Mouse (Mus musculus) left cerebral cortex, adult 2 months (tissue): Measurements from ENCODE around the gene Zfp420. TPM values are rescaled to one million over a fixed set of nuclear protein-coding genes. Genes with fewer than 3 reads are reported as not detected.

Experiments
- DNase-seq, 2 experiments: peaks; one replicate each; pipeline ENCODE4 v3.0.0; 2021 to 2022; ENCODE audit warnings: low spot score in 2 of 2, mixed read lengths in 1 of 2; ENCODE audit errors: extremely low spot score in 1 of 2
- H3K27ac ChIP-seq: fragments of 200-600 bp; 2 replicates; pipeline ENCODE4 v1.8.1; 2022
- H3K4me3 ChIP-seq: fragments of 200-600 bp; 2 replicates; pipeline ENCODE4 v1.8.1; 2022
- CTCF ChIP-seq: fragments of 200-600 bp; IDR thresholded peaks from 2 replicates; pipeline ENCODE4 v1.8.1; 2022; ENCODE audit warnings: antibody characterized with exemption, mild to moderate bottlenecking, moderate library complexity
- intact Hi-C: fragments of 180-260 bp; cut with DNase I; formaldehyde crosslinking; loops from one replicate; pipeline ENCODE4 v1.15.1; 2025
- microRNA-seq, 2 experiments: library from miRNA; unstranded; fragments of <30 nt; microRNA quantifications; one replicate each; pipeline ENCODE4 v1.2.0; 2021
- total RNA-seq, 2 experiments: library from RNA; stranded (reverse); gene quantifications; 2 replicates each; pipeline ENCODE4 v1.2.3; 2021

Zfp420 gene
- total RNA-seq, 2 experiments from 2014 or later: 15.3 to 16.8 TPM

DNA sequence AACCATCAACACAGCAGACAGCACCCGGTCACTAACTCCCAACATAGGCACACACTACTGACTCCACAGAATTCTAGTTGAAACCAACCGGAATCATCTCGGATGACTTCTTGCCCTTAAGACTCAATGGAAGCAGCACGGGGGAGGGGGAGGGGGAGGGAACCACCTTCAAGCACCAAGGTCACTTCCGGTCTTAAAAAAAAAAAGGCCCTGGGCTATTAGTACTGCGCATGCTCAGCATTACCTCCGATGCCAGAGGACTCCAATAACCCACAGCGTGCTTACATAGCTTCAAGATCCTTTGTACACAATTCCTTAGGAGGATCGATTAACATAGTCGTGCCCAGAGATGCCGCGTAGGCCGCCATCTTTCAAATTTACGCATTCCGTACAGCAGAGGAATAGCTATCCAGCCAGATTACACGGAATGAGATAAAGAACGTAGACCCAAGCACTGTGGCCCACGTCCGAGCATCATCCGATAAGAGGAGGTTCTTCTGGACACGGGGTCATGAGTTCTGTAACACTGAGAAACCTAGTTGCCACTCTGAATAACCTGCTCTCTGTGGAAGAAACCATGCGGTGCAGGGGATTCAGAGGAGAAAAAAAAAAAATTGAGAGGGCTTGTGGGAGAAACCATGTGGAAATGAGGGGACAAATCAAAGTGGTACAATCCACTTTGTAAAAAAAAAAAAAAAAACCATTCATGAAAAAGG lies 46.3 kb downstream of the Zfp420 start, which contains the start of gene Zfp27:
TSS of gene Zfp27 (minus strand) at position 607 of the 716 bp plus-strand sequence.
- H3K27ac ChIP-seq: peak within 1 kb of the TSS; percentile 94
- H3K4me3 ChIP-seq: peak within 1 kb of the TSS; percentile 61
- intact Hi-C loops: loop anchor here (5.0 kb wide), 2 partner anchors 44 to 139 kb away; partner anchors contain the start of gene Zfp84
- DNase-seq: peak; percentile 42 to 67
- TF ChIP-seq CTCF: no peak

DNA sequence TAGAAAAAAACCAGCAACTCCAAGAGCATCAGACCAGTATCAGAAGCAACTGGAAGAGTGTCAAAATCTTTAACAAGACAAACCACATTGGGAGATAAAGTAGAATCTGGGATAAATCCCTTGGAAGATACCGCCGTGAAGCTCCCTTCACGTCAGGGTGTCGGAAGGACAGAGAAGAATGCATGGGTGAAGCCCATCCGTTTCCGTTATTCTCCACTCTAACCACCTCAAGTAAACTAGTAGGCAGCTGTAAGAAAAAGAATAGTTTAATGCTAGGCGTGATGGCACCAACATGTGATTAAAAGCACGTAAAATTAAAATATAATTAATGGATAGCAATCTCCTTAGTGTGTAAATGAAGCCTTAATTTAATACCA lies 46.9 kb downstream of the Zfp420 start:
- intact Hi-C loops: loop anchor here (5.0 kb wide), 2 partner anchors 44 to 139 kb away; partner anchors contain the start of gene Zfp84
- TF ChIP-seq CTCF: no peak

GRCm38 (mm10) chr7:29907206-29907605 lies 47.4 kb downstream of the Zfp420 start:
- no peak for DNase-seq
- Histone ChIP-seq H3K4me3 (no peak overlapping the region), H3K27ac (peak overlapping the region; percentile 94)
- intact Hi-C loops: loop anchor here (5.0 kb wide), 2 partner anchors 45 to 140 kb away; partner anchors contain the start of gene Zfp84
- no peak for TF ChIP-seq CTCF

More for the DNA sequence above, 46.9 kb downstream of the Zfp420 start:
- DNase-seq: no peak
- Histone ChIP-seq H3K4me3 (peak overlapping the region; percentile 61), H3K27ac (peak overlapping the region; percentile 94)

DNA sequence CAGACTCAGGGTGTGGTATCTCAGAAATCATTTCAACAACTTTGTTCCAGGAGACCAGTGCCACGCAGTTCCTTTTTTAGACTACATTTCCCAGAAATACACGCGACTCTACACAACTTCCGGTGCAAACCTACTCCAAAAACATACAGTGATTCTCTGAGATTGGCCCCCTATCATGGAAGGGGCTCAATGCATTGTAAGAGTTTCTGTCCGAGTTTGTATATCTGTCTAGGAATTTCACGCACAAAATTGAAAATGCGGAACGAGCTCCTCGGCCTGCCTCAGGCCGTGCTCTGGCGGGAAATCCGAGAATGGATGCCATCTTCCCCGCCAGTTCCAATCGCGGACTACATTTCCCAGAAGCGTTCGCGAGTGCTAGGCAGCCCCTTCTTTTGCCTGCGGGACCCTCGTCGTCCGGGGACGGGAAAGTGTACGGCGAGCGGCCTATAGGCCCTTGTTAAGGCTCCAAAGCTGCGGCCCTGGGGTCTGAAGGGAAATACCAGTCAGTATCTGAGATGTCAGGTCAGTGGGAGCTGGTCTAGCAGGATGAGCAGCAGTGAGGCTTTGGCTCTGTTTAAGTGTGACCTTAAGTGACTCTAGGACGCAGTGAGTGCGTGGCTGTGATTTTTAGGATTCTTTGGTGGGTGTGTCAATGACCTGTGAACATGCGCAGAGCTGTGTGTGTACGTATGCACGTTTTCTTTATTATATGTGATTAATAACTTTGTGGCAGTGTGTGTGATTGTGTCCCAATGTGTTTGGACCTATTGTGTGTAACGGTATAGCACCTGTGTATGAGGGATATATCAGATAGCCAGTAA lies 48.6 kb downstream of the Zfp420 start, which contains the start of gene Zfp383:
TSS of gene Zfp383 (plus strand) at position 94 of the 821 bp plus-strand sequence.
- H3K4me3 ChIP-seq: peak within 1 kb of the TSS; percentile 78
- peak; percentile 77 to 80 for DNase-seq
- intact Hi-C loops: loop anchor here (1.0 to 5.0 kb wide), 3 partner anchors 45 to 141 kb away; partner anchors contain the start of gene Zfp84
- H3K27ac ChIP-seq: peak within 1 kb of the TSS; percentile 94
- TF ChIP-seq CTCF: no peak

GRCm38 (mm10) chr7:29910252-29910651 lies 50.5 kb downstream of the Zfp420 start:
- Histone ChIP-seq H3K4me3 (no peak overlapping the region), H3K27ac (no peak overlapping the region)
- no peak for TF ChIP-seq CTCF
- intact Hi-C loops: no loop called here
- DNase-seq: no peak

DNA sequence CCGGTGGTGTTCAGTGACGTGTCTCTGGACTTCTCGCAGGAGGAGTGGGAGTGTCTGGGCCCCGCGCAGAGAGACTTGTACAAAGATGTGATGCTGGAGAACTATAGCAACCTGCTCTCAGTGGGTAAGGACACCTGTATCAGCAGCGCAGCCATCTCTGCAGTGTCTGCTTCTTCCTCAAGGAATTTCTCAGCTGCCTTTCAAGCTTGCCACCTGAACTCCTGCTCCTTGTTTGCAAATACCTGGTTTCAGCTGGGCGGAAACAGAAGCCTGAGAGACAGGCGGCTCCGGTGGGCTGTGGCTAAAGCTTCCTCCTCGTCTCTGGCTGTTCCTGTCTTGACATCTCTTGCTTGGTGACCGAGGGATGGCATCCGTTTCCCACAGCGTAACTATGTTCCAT lies 52.4 kb downstream of the Zfp420 start:
- TF ChIP-seq CTCF: no peak
- no peak overlapping the region for H3K4me3 ChIP-seq
- H3K27ac ChIP-seq: no peak overlapping the region
- DNase-seq: no peak
- intact Hi-C loops: no loop called here

DNA sequence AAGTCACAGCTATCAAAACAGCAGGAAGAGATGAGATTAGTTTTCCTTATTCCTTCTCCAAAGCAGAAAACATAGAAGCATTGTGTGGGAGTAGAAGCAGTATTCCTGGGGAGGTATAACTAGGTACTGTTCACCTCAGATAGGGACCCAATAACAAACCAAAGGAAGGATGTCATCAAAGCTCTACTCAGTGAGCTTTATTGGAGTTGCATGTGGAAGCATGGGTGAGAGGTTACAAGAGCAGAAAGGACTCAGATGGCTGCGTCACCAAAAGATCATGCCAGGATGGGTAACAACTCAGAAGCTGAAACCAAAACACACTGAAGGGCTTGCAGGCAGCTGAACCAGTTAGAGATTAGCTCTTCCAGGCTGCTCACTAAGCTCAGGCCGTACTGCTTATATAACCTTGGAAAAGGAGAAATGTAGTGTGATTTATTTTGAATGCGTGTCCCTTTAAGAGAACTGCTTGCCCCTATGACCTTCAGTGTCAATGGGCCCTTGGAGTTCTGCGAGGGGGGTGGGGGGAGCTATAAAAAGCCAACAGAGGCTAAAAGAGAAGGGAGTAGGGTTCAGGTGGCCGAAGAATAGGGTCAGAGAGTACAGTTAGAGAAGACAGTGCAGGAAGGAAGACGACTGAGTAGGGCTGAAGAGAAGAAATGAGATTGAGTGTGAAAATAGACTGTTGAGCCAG lies 57.7 kb downstream of the Zfp420 start:
- TF ChIP-seq CTCF: no peak
- Histone ChIP-seq H3K27ac (no peak overlapping the region), H3K4me3 (no peak overlapping the region)
- intact Hi-C loops: no loop called here
- DNase-seq: no peak

GRCm38 (mm10) chr7:29918062-29918453 lies 58.3 kb downstream of the Zfp420 start:
- no peak for TF ChIP-seq CTCF
- Histone ChIP-seq H3K27ac (no peak overlapping the region), H3K4me3 (no peak overlapping the region)
- intact Hi-C loops: no loop called here
- DNase-seq: no peak

GRCm38 (mm10) chr7:29921439-29922093 lies 61.8 kb downstream of the Zfp420 start:
- intact Hi-C loops: no loop called here
- TF ChIP-seq CTCF: no peak
- Histone ChIP-seq H3K4me3 (no peak overlapping the region), H3K27ac (no peak overlapping the region)
- no peak for DNase-seq

- Histone ChIP-seq H3K4me3 (no peak overlapping the region), H3K27ac (no peak overlapping the region)
- no peak for DNase-seq
- intact Hi-C loops: no loop called here
- TF ChIP-seq CTCF: no peak
Measured at GRCm38 (mm10) chr7:29922780-29923179, 63.0 kb downstream of the Zfp420 start.

Small RNA genes lying within 50 kb of the gene (microRNA-seq; reads per million reads assigned to microRNA genes)
- 0.73 to 1.2 reads per million in 2 experiments for gene Mir7668

Other genes starting within 250 kb of the Zfp420 start
- gene Catsperg2, start 132.9 kb upstream of the Zfp420 start, total RNA-seq: under 1 TPM in 1 of 2 experiments, not detected in 1; 0.23 TPM
- gene Zfp84, start 91.4 kb upstream of the Zfp420 start, total RNA-seq: 10 to 100 TPM; 16.5 to 17.0 TPM
- gene Zfp30, start 76.0 kb upstream of the Zfp420 start, total RNA-seq: 10 to 100 TPM; 11.7 to 12.3 TPM
- gene Zfp790, start 43.9 kb upstream of the Zfp420 start, total RNA-seq: 10 to 100 TPM; 21.8 to 23.1 TPM
- gene Zfp940, start 6.3 kb upstream of the Zfp420 start, total RNA-seq: 10 to 100 TPM; 18.9 to 25.7 TPM
- gene Zfp27, start 46.6 kb downstream of the Zfp420 start, total RNA-seq: 10 to 100 TPM; 22.3 to 23.8 TPM
- 1 to 10 TPM; 8.9 to 9.6 TPM for gene Zfp383, start 48.2 kb downstream of the Zfp420 start, total RNA-seq
- gene Zfp74, start 94.1 kb downstream of the Zfp420 start, total RNA-seq: 10 to 100 TPM; 17.4 to 19.0 TPM
- gene Zfp568, start 124.0 kb downstream of the Zfp420 start, total RNA-seq: 1 to 10 TPM; 3.6 to 3.9 TPM
- gene Zfp14, start 191.4 kb downstream of the Zfp420 start, total RNA-seq: 1 to 10 TPM; 6.8 to 7.8 TPM
- 1 to 10 TPM; 3.6 to 3.8 TPM for gene Zfp82, start 212.9 kb downstream of the Zfp420 start, total RNA-seq
- 1 to 10 TPM; 1.1 to 1.4 TPM for gene Gm26920, start 230.4 kb downstream of the Zfp420 start, total RNA-seq
- 1 to 10 TPM; 7.0 to 7.2 TPM for gene Zfp566, start 230.5 kb downstream of the Zfp420 start, total RNA-seq
- 10 to 100 TPM; 71.7 to 72.1 TPM for gene Zfp260, start 234.8 kb downstream of the Zfp420 start, total RNA-seq